Comparison of ENCODE assay signal across 7 mouse cellular contexts in genomic region chr16:50069033-50069432, GRCm38 (mm10).
A peak's percentile ranks its signal among the peaks of the same experiment; 100 is the strongest.
DNase-seq lines count a peak whose midpoint lies in the region; ATAC-seq and TF ChIP-seq lines count a peak whose summit lies in the region.

No protein-coding gene starts in this region.

- TF ChIP-seq EP300 in lung, postnatal 0 days (IDR thresholded peaks at IDR 0.05), result peak; percentile 37; the same call in 1 of the 2 replicates

- no peak overlapping the region for H3K27ac ChIP-seq in intestine, embryonic 15.5 days
- H3K27ac ChIP-seq in lung, postnatal 0 days (ENCODE audit: low read length), result no peak overlapping the region

- H3K4me1 ChIP-seq in intestine, embryonic 15.5 days (replicated peaks), result no peaks in the 10 kb centered on the region
- no peaks in the 10 kb centered on the region for H3K4me1 ChIP-seq in lung, postnatal 0 days (ENCODE audit: insufficient read depth, low read depth, low read length)

- no peak overlapping the region for H3K4me2 ChIP-seq in intestine, embryonic 15.5 days (replicated peaks)
- no peak overlapping the region for H3K4me2 ChIP-seq in lung, postnatal 0 days (replicated peaks; ENCODE audit: low read depth, low read length)

- no peaks in the 10 kb centered on the region for H3K9me3 ChIP-seq in intestine, embryonic 15.5 days
- H3K9me3 ChIP-seq in lung, postnatal 0 days (ENCODE audit: low read length), result no peaks in the 10 kb centered on the region

- no peak overlapping the region for H3K9ac ChIP-seq in intestine, embryonic 15.5 days
- H3K9ac ChIP-seq in lung, postnatal 0 days (replicated peaks; ENCODE audit: low read depth), result no peak overlapping the region

- no peaks in the 10 kb centered on the region for H3K27me3 ChIP-seq in intestine, embryonic 15.5 days (replicated peaks)
- no peaks in the 10 kb centered on the region for H3K27me3 ChIP-seq in lung, postnatal 0 days (replicated peaks; ENCODE audit: insufficient read depth, low read length)

- no peak overlapping the region for H3K4me3 ChIP-seq in intestine, embryonic 15.5 days (replicated peaks)
- no peak overlapping the region for H3K4me3 ChIP-seq in lung, postnatal 0 days (ENCODE audit: low read depth, low read length)

- no peaks in the 10 kb centered on the region for H3K36me3 ChIP-seq in intestine, embryonic 15.5 days
- no peaks in the 10 kb centered on the region for H3K36me3 ChIP-seq in lung, postnatal 0 days (ENCODE audit: insufficient read depth, low read length)

- no peak for TF ChIP-seq CTCF in lung, postnatal 0 days (IDR thresholded peaks at IDR 0.05)

- peak; percentile 65; the same call in 1 of the 2 replicates for ATAC-seq in intestine, embryonic 15.5 days
- ATAC-seq in lung, postnatal 0 days, result peak; percentile 57

- DNase-seq in CD4-positive helper T cell, adult 2 months (ENCODE audit: low read depth, low spot score), result peak; percentile 57
- peak; percentile 15 for DNase-seq in ES-CJ7 (ENCODE audit: low read depth, low spot score)
- DNase-seq in lung, postnatal 0 days (ENCODE audit: low spot score), result peak; percentile 60
- DNase-seq in frontal cortex, postnatal 25 days (ENCODE audit: low spot score in 2 of 2), result no peak
- no peak for DNase-seq in frontal cortex, postnatal 36 days (ENCODE audit: low spot score in 2 of 2)
- DNase-seq in adrenal gland, adult 2 months, result no peak

- 61% methylated on average over 4 of the region's 4 CpGs for WGBS in intestine, embryonic 15.5 days
- 54% methylated on average over 4 of the region's 4 CpGs for WGBS in lung, postnatal 0 days

Comparison
In these comparisons a context has a peak if more than half of its experiments do, and no peak if none do; other contexts are left out.
1. DNase-seq: peak in CD4-positive helper T cell, adult 2 months (single experiment), ES-CJ7 (single experiment) and lung, postnatal 0 days (single experiment); none in frontal cortex, postnatal 25 days (0 of 2), frontal cortex, postnatal 36 days (0 of 2) and adrenal gland, adult 2 months (single experiment).